Comparison of ENCODE assay signal across 15 mouse cellular contexts in the genomic region with DNA sequence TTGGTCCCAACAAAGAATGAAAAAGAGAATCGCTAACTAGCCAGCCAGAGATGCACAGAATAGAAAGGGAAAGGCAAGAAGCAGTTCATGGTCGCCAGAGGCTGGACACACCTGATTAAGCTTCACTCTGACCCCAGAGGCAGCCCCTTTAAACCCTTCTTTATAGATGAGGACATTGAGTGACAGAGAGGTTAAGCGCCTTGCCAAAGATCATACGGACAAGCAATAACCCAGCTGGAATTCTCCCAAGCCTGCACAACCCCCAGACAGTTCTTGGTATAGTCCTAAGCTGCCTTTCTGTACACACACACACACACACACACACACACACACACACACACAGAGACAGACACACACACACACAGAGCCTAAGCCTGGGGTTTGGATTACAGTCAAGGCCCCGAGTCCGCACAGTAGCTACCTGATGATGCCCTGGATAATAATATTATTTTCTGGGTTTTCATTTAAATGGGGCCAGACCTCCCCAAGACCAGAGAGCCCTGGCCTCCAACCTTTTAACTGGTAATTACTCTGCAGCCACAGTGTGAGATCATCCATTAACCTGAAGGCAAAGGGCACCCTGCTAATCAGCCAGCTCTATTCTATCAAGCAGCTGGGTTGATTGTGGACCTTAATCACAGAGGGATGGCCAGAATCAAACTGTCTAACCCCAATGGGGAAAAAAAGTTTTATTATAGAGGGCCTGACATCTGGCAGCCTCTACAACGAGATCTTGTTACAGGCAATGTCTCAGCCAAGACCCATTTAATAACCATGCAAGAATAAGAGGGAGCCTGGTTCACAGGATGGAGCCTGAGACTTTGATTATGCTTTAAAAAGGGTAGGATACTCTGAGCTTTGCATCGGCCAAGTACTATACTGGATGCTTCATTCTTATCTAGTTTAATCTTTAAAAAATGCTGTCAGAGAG.
DNase-seq lines count a peak whose midpoint lies in the region; ATAC-seq lines count a peak whose summit lies in the region.
"Had no signal": no experiment of that assay in that cellular context is flagged by ENCODE, and none has a peak within 500 bp of the region (broad histone marks: within the 10 kb centered on the region; RNA-seq: fewer than 3 reads in every experiment).

No protein-coding gene starts in this region.

- no peaks in the 10 kb centered on the region for H3K36me3 ChIP-seq in neural tube, embryonic 12.5 days
- no peaks in the 10 kb centered on the region for H3K36me3 ChIP-seq in heart, embryonic 10.5 days
- H3K36me3 ChIP-seq: liver, embryonic 12.5 days had no signal

- no peak for DNase-seq in neural tube, embryonic 10.5 days (ENCODE audit: extremely low spot score, low spot score)
- peak; percentile 23 for DNase-seq in forelimb bud, embryonic 11.5 days (ENCODE audit: low read depth, low spot score)
- DNase-seq in kidney, postnatal 36 days = peak; percentile 4 to 26
- DNase-seq in retina, embryonic 14.5 days (ENCODE audit: low spot score) = peak; percentile 19
- DNase-seq in spleen, adult 18-20 months = no peak
- no peak for DNase-seq in heart, embryonic 10.5 days (ENCODE audit: low spot score)
- no peak for DNase-seq in thymus, postnatal 25 days
- DNase-seq: adrenal gland, postnatal 25 days; cerebellum, adult 2 months; gastrocnemius, postnatal 25 days; heart, postnatal 14 days; right cerebral cortex, postnatal 14 days had no signal

- H3K27ac ChIP-seq in neural tube, embryonic 12.5 days = no peak overlapping the region
- H3K27ac ChIP-seq in heart, embryonic 10.5 days = no peak overlapping the region
- H3K27ac ChIP-seq: liver, embryonic 12.5 days had no signal

- 37% methylated on average over 8 of the region's 8 CpGs for WGBS in neural tube, embryonic 12.5 days
- 68% methylated on average over 8 of the region's 8 CpGs for WGBS in heart, embryonic 10.5 days

- 0 out of 2 replicates have a peak, but pooled peaks cover 9% of the 10 kb centered on the region for H3K4me1 ChIP-seq in neural tube, embryonic 12.5 days
- H3K4me1 ChIP-seq in heart, embryonic 10.5 days = no peaks in the 10 kb centered on the region
- H3K4me1 ChIP-seq: liver, embryonic 12.5 days had no signal

- H3K9me3 ChIP-seq in neural tube, embryonic 12.5 days = no peaks in the 10 kb centered on the region
- no peaks in the 10 kb centered on the region for H3K9me3 ChIP-seq in heart, embryonic 10.5 days
- H3K9me3 ChIP-seq: liver, embryonic 12.5 days had no signal

- peak; percentile 37; the same call in 1 of the 2 replicates for ATAC-seq in neural tube, embryonic 12.5 days (ENCODE audit: low FRiP score, low read depth)
- ATAC-seq: liver, embryonic 12.5 days; Patski had no signal

- H3K9ac ChIP-seq in neural tube, embryonic 12.5 days = no peak overlapping the region
- H3K9ac ChIP-seq: liver, embryonic 12.5 days had no signal

- no peaks in the 10 kb centered on the region for H3K27me3 ChIP-seq in neural tube, embryonic 12.5 days (replicated peaks)
- no peaks in the 10 kb centered on the region for H3K27me3 ChIP-seq in heart, embryonic 10.5 days (ENCODE audit: insufficient read depth, poor library complexity, severe bottlenecking)
- H3K27me3 ChIP-seq: liver, embryonic 12.5 days; Patski had no signal

- no peak overlapping the region for H3K4me2 ChIP-seq in neural tube, embryonic 12.5 days (replicated peaks)
- H3K4me2 ChIP-seq: liver, embryonic 12.5 days had no signal

- no peak overlapping the region for H3K4me3 ChIP-seq in neural tube, embryonic 12.5 days
- no peak overlapping the region for H3K4me3 ChIP-seq in heart, embryonic 10.5 days
- H3K4me3 ChIP-seq: liver, embryonic 12.5 days had no signal

Comparison
In these comparisons a context has a peak if more than half of its experiments do, and no peak if none do; other contexts are left out.
1. DNase-seq: peak in forelimb bud, embryonic 11.5 days (single experiment), kidney, postnatal 36 days (2 of 2) and retina, embryonic 14.5 days (single experiment); none in neural tube, embryonic 10.5 days (single experiment), spleen, adult 18-20 months (0 of 2), heart, embryonic 10.5 days (single experiment) and thymus, postnatal 25 days (single experiment).